ENCODE assay signal across 11 mouse cellular contexts in the genomic region with DNA sequence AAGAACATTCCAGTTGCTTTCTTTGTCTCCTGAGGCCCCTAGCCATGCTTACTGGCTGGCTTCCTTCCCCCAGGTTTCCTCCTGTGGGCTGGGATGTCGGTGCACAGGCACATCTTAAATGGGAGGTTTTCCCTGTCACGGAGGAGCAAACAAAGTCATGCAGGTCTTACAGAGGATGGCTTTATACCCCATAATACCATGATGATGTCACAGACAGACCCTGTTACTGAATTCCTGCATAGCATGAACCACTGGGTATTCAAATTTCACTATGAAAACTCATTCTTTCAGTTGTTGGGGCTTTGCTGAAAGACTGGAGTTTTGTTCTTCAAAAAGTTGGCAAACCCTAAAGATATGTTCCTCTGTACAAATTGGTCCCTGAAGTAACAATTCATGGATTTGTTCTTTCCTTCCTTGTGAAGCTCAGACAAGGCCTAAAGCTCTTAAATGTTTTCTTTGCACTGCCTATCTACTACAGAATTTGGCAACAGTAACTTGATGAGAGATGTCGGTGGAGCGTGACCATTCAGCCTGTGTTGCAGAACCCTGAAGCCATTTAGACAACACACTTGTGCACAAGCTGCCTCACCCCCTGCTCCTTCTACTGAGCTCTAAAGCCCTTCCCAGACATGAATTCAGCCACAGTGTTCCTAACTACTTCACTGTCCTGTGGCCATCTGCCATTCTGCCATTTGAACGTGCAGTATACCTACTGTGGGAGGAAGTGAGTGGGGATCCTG. TPM values are rescaled to one million over a fixed set of nuclear protein-coding genes. Genes with fewer than 3 reads are reported as not detected.
DNase-seq lines count a peak whose midpoint lies in the region; ATAC-seq and TF ChIP-seq lines count a peak whose summit lies in the region.
"Had no signal": no experiment of that assay in that cellular context is flagged by ENCODE, and none has a peak within 500 bp of the region (broad histone marks: within the 10 kb centered on the region; RNA-seq: fewer than 3 reads in every experiment).

No protein-coding gene starts in this region.

- H3K4me3 ChIP-seq in heart, embryonic 15.5 days = no peak overlapping the region
- H3K4me3 ChIP-seq in stomach, embryonic 15.5 days (replicated peaks) = no peak overlapping the region
- no peak overlapping the region for H3K4me3 ChIP-seq in stomach, postnatal 0 days (ENCODE audit: low read depth, low read length)
- no peak overlapping the region for H3K4me3 ChIP-seq in small intestine, adult 2 months (ENCODE audit: low read depth, low read length)
- H3K4me3 ChIP-seq: myocyte had no signal

- TF ChIP-seq EP300 in stomach, postnatal 0 days (optimal IDR thresholded peaks at IDR 0.05) = no peak

- TF ChIP-seq POLR2A in small intestine, adult 2 months (IDR thresholded peaks at IDR 0.05; ENCODE audit: low read depth, low read length) = no peak

- H3K4me2 ChIP-seq in heart, embryonic 15.5 days = no peak overlapping the region
- H3K4me2 ChIP-seq in stomach, embryonic 15.5 days = no peak overlapping the region
- no peak overlapping the region for H3K4me2 ChIP-seq in stomach, postnatal 0 days (replicated peaks; ENCODE audit: low read depth)

- ATAC-seq in heart, embryonic 15.5 days (replicated peaks; ENCODE audit: insufficient number of reproducible peaks, insufficient read depth, low FRiP score, low read depth) = no peak
- no peak for ATAC-seq in stomach, embryonic 15.5 days (ENCODE audit: insufficient read depth, low FRiP score, low read depth)
- no peak for ATAC-seq in stomach, postnatal 0 days (ENCODE audit: low FRiP score, low TSS enrichment)

- WGBS in heart, embryonic 15.5 days = 49% methylated on average over 5 of the region's 5 CpGs
- WGBS in stomach, embryonic 15.5 days = 72% methylated on average over 5 of the region's 5 CpGs
- WGBS in stomach, postnatal 0 days = 56% methylated on average over 5 of the region's 5 CpGs
- 51% methylated on average over 5 of the region's 5 CpGs for WGBS in small intestine, adult 2 months

- no peak overlapping the region for H3K9ac ChIP-seq in heart, embryonic 15.5 days
- H3K9ac ChIP-seq in stomach, embryonic 15.5 days = no peak overlapping the region
- H3K9ac ChIP-seq in stomach, postnatal 0 days (ENCODE audit: low read length) = no peak overlapping the region

- no peaks in the 10 kb centered on the region for H3K27me3 ChIP-seq in heart, embryonic 15.5 days
- no peaks in the 10 kb centered on the region for H3K27me3 ChIP-seq in stomach, embryonic 15.5 days (replicated peaks)
- no peaks in the 10 kb centered on the region for H3K27me3 ChIP-seq in stomach, postnatal 0 days (ENCODE audit: control insufficient read depth, insufficient read depth, low read length)
- H3K27me3 ChIP-seq in small intestine, adult 2 months (ENCODE audit: control insufficient read depth, insufficient read depth, low read length) = no peaks in the 10 kb centered on the region

- DNase-seq in heart, adult 11 months = no peak
- no peak for DNase-seq in stomach, postnatal 0 days (ENCODE audit: low spot score)
- DNase-seq in kidney, adult 9 months = peak; percentile 18
- DNase-seq in natural killer cell, adult 2 months (ENCODE audit: low spot score in 2 of 2) = no peak
- no peak for DNase-seq in right cerebral cortex, postnatal 4 days
- DNase-seq: adrenal gland, postnatal 10 days; lung, postnatal 4 days had no signal

- no peak for TF ChIP-seq CTCF in stomach, postnatal 0 days (IDR thresholded peaks at IDR 0.05; ENCODE audit: low read depth)
- no peak for TF ChIP-seq CTCF in small intestine, adult 2 months (IDR thresholded peaks at IDR 0.05; ENCODE audit: extremely low read depth, insufficient read length, insufficient replicate concordance, low read depth, low read length)

- no peaks in the 10 kb centered on the region for H3K9me3 ChIP-seq in heart, embryonic 15.5 days (replicated peaks)
- H3K9me3 ChIP-seq in stomach, embryonic 15.5 days = no peaks in the 10 kb centered on the region
- H3K9me3 ChIP-seq in stomach, postnatal 0 days (ENCODE audit: control insufficient read depth, low read length) = no peaks in the 10 kb centered on the region

- peaks cover 17% of the 10 kb centered on the region for H3K4me1 ChIP-seq in heart, embryonic 15.5 days (replicated peaks)
- 0 out of 2 replicates have a peak, but pooled peaks cover 4% of the 10 kb centered on the region for H3K4me1 ChIP-seq in stomach, embryonic 15.5 days
- H3K4me1 ChIP-seq in stomach, postnatal 0 days (replicated peaks; ENCODE audit: control insufficient read depth, insufficient read depth) = no peaks in the 10 kb centered on the region
- peaks cover 15% of the 10 kb centered on the region; the same call in 1 of the 2 replicates for H3K4me1 ChIP-seq in small intestine, adult 2 months (ENCODE audit: control insufficient read depth, insufficient read depth, insufficient read length, low read length)

- peak overlapping the region; percentile 34; the same call in 1 of the 2 replicates for H3K27ac ChIP-seq in heart, embryonic 15.5 days
- H3K27ac ChIP-seq in stomach, embryonic 15.5 days = peak overlapping the region; percentile 31; the same call in 1 of the 2 replicates
- no peak overlapping the region for H3K27ac ChIP-seq in stomach, postnatal 0 days (replicated peaks)
- peak overlapping the region; percentile 73 for H3K27ac ChIP-seq in small intestine, adult 2 months (ENCODE audit: insufficient read depth, low read depth, low read length)

- no peaks in the 10 kb centered on the region for H3K36me3 ChIP-seq in heart, embryonic 15.5 days
- no peaks in the 10 kb centered on the region for H3K36me3 ChIP-seq in stomach, embryonic 15.5 days
- H3K36me3 ChIP-seq in stomach, postnatal 0 days (ENCODE audit: control insufficient read depth, insufficient read depth, low read length) = no peaks in the 10 kb centered on the region
- no peaks in the 10 kb centered on the region for H3K36me3 ChIP-seq in small intestine, adult 2 months (ENCODE audit: control insufficient read depth, insufficient read depth, low read length)

RNA-seq across cellular contexts. Expression of a gene that starts 57.8 kb away (rescaled TPM):
- polyA plus RNA-seq in heart, embryonic 15.5 days (2015; fragmentation: Nextera tagmentation; extraction: Ambion mirVana) = 34.8 and 41.5 TPM in 2 replicates
- 39.0 and 42.4 TPM in 2 replicates for polyA plus RNA-seq in stomach, embryonic 15.5 days (2015; fragmentation: Nextera tagmentation; extraction: Ambion mirVana)
- 19.1 and 20.3 TPM in 2 replicates for polyA plus RNA-seq in stomach, postnatal 0 days (2015; fragmentation: Nextera tagmentation; extraction: Ambion mirVana)
- 2.5 and 3.9 TPM in 2 replicates for polyA plus RNA-seq in small intestine, adult 2 months (2012; rRNA removed)
